Mouse (Mus musculus) mesoderm, embryonic 11.5 days (tissue): ENCODE measurements around the gene Pglyrp2.
A peak's percentile ranks its signal among the peaks of the same experiment; 100 is the strongest.

ENCODE experiments used
- DNase-seq: peaks from one replicate; pipeline ENCODE4 v3.0.0-alpha.2; 2012; ENCODE audit warnings: low read depth, low spot score

The Pglyrp2 gene

DNA sequence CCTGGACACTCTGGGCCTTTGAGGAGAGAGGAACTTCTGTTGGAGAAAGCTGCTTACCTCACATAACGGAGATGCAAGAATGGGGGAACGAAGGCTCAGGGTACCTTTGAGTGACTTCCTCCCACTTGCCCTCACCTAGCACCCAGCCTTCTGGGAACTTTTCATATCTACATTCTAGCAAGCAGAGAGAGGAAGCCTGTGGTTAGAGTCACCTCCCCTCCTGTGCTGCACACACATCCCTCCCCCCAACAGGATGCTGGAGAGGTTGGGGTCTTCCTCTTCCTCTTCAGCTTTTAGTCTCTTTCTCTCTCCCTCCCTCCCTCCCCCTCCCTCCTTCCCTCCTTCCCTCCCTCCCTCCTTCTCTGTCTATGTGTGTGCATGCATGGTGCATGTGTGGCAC, at the start of gene Pglyrp2:
Gene Pglyrp2 (minus strand): TSS at position 134 of the 400 bp plus-strand sequence.
- no peak for DNase-seq

DNA sequence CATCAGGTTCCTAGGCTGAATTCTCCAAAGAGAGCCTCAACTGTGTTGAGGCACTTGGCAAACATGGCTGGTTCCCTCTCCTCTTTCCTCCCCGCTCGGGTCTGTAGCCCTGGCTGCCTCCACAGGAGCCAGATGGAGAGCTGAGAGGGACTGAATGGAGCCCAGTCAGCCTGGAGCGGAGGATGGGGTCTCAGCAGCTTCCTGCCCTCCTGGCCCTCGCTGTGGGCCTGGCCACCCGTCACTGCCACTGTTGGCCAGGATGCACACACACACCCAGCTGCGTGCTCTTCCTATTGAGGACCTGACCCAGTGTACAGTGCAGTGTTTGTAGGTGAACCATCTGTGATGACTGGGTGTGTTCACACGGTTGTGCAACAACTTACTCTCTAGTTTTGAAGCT, 48.2 kb upstream of the Pglyrp2 start:
- no peak for DNase-seq

DNA sequence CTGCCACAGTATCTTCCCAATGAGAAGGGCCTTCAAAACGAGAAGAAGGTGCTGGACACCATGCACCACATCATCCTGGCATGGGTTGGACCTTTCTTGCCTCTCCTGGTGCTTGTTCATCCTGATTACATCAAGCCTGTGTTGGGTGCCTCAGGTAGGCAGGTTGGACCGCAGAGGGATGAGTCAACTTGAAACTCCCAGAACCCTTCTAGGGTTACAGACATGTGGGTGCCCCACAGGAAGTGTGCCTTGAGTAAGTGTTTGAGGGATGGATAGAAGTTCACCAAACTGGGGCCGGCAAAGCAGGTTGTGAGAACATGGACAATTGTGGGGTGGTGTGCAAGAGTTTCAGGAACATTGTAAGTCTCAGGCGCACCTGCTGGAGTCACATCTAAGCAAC, 46.8 kb upstream of the Pglyrp2 start:
- no peak for DNase-seq

DNA sequence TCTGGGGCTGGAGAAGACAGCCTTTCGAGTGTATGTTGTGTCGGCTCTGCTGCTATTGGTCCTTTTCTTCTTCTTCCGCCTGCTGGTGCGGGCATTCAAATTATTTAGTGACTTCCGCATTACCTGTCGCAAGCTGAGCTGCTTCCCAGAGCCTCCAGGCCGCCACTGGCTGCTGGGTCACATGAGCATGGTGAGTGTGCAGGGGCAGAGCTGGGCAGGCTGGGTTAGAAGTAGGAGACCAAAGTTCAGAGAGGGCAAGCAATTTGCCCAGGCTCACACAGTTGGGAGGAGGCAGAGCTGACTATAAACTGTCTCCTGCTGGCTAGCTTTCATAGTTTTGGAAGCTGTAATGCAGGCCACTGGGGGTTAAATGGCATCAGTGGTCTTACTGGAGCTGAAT, 44.5 kb upstream of the Pglyrp2 start:
- DNase-seq, result no peak

DNA sequence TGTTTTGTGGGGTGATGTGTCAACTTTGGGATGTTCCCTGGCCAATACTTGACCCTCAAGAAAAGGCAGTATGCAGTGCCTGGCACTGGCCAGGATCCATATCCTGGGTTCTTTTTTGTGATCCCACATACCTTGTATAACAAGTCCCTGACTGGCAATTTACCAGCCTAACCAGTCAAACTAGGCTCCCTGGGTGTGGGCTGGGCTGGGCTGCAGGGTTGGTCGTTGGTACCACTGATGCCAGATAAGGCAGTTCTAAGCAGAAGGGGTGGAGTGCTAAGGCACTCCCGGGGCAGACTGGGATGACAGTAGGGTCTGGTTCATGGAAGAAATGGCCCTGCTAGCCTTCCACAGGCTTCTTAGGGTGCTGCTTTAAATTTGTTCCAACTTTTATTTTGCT, 31.0 kb upstream of the Pglyrp2 start:
- no peak for DNase-seq

DNA sequence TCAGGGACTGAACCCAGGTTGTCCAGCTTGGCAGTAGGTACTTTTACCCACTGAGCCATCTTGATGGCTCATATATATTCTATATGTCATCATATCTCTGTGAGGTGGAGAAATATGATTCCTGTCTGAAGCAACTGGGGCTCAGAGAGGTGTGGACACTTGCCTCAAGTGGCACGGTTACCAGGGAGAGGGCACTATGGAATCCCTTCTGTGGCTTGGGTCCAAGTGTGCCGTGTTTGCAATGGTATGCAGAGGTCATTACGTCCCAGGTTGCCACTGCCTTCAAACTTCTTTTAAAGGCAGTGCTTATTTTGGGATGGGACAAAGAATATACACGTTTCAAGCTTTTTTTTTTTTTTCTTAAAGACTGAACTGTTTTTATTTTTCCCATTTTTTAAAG, 30.2 kb upstream of the Pglyrp2 start:
- no peak for DNase-seq

DNA sequence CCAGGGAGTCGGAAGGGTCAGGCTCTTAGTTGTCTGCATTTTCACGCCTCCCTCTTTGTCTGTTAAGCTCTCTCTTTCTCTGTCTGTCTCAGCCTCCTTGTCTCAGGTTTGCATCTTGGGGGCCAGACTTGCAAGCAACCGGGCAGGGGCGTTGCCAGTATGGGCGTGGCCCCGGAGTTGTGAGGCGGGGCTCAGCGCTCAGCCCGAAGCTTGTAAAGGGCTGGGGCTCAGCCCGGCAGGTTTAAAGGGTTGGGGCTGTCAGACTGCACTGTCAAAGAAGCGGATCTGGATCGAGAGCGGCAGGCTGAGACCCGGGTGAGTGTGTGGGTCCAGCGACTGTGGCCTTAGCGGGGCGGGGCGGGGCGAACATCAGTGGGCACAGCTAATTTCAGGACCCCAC, 28.5 kb upstream of the Pglyrp2 start, which contains the start of gene Cyp4f39:
Gene Cyp4f39 (plus strand): TSS at position 242 of the 400 bp plus-strand sequence.
- peak; percentile 37 for DNase-seq

DNA sequence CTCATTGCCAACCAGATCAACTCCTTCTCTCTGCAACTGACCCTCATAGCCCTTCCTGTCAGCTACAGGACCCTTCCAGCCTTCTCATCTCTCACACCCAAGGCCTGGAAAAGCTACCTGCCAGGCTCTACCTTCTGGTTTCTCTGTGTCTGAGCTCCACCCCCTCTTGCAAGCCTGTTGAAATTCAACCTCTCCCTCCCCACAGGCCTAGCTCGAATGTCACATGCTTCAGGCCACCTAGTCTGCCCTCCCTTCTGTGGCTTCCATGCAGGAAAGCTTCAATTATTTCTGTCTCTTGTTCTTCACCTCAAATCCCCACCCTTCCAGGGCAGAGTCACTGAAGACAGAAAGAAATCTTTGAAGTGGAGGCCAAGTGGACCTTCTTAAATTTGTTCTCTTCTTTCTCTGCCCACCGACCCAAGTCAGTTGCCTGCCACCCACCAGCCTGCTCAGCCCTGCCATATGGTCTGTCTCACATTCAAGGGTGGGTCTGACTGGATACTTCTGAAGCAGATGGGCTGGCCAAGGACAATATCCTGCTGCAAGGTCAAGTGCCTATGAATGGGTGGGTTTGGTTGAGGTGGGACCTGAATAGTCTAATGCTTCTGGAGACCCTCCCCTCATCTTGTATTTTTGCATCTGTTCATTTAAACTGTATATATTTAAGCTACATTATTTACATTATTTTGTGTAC, 27.0 kb upstream of the Pglyrp2 start:
- DNase-seq, result no peak

DNA sequence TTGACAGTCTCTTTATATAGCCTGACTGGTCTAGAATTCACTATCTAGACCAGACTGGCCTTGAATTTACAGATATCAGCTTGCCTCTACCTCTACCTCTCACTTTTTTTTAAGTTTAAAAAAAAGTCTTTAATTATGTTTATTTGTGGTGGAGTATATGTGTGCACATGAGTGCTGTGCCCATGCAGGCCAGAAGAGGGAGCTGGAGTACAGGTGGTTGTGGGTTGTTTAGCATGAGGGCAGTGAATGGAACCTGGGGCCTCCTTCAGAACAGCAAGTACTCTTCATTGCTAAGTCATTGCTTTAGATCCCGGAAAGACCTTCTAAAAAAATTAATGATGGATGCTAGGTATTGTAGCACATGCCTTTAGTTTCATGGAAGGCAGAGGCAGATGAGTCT, 25.1 kb upstream of the Pglyrp2 start:
- DNase-seq, result no peak

DNA sequence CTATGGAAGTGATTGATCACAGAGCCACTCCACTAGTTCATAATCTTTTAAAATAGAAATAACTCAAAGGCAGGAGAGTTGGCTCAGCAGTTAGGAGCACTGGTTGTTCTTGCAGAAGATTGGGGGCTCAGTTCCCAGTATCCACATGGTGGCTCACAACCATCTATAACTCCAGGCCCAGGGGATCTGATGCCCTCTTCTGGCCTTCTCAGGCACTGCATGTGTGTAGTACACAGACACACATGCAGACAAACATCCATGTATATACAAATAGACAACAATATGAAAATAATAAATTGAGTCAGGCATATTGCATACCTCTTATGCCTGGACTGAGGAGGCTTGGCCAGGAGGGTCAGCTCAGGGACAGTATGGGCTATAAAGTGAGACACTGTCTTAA, 23.2 kb upstream of the Pglyrp2 start:
- no peak for DNase-seq

DNA sequence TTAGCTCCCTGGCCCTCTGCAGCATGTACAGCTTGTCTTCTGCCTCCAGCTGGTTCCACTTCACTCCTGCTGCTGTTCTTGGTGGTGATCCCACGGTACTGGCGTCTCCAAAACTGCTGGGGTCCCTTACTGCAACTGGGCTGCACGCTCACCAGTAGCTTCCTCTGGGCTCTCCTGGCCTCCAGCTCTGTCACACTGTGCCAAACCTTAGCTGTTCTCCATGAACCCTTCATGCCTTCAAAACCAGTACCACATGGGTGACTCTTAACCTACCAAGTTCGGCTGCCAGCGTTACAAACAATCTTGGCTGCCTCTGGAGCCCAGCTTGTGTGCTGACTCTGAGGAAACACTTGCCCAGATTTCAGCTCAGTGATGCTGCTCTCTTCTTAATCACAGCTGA, 21.0 kb upstream of the Pglyrp2 start:
- DNase-seq, result no peak

DNA sequence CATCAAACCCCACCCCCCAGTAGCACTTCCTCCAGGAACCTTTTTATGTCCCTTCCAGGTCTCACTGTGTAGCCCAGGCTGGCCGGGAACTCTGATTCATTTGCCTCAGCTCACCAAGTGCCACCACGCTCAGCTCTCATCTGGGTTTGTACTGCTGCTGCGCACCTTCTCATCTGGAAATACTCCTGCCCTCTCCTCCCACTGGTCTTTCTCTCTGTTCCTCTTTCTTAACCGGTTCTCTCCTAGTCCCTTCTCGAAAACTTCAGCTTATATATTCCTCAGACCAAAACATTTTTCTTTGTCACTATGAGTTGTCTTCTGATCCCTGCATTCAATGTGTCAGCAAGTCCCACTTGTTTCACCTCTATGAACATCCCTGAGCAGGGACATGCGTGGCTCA, 19.3 kb upstream of the Pglyrp2 start:
- no peak for DNase-seq

DNA sequence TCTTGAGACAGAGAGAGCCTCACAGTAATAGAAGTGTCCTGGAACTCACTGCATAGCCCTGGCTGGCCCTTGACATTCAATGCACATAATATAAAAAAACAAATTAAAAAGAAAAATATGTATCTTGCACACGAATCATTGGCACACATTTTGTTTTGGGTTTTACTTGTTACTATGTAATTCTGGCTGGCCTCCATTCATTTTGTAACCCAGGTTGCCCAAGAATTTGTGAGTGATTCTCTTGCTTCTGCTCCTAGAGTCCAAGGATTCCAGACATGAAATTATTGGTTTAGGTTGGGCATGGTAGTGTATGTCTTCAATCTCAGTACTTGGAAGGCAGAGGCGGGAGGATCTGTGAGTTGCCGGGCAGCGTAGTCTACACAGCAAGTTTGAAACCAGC, 13.1 kb upstream of the Pglyrp2 start:
- no peak for DNase-seq

DNA sequence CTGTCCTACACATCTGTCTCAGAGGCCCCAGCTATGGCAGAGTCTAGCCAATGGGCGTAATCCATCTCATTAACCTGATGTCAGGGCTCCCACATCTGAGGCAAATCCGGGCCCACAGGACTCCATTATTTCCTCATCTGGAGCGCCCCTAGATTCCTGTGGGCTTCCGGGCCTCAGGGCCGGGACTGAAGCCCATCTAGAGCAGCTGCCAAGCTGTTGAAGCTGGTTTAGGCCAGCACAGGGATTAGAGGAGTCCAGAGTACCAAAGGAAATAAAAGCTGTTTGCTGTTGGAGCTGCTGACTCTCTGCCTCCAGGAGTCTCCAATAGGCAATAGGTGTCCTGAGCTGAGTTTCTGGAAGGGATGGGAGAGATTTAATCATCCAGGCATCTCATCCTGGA, 11.2 kb upstream of the Pglyrp2 start:
- DNase-seq, result no peak

DNA sequence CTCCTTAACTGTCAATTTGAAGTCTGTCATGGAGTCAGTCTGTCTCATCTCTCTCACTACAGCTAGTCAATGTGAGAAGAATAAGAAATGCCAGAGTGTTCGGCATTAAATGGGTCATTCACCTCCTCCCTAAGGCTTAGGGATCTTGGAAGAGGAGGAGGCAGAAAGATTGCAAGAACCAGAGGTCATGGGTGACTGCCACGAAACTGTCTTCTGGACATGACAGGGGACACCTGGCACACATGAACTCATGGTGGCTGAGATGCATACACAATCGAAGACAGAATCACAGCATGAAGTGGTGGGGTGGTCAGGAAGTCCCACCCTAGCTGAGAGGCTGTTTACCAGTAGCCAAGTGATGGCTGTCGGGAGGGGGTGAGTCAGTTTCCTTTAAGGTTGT, 10.4 kb upstream of the Pglyrp2 start:
- DNase-seq, result no peak

DNA sequence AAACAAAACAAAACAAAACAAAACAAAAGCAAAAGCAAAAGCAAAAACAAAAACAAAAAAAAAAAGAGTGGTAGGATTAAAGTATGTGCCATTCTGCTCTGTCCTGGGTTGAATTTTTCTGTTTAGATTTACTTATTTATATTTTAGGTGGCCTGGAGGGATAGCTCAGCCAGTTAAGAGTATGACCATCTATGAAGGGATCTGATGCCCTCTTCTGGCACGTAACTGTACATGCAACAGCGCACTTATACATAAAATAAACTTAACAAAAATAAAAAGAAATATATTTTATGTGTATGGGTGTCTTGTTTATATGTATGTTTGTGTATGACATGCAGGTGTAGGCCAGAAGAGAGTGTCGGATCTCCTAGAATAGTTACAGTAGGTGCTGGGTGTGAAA, 8.0 kb upstream of the Pglyrp2 start:
- DNase-seq, result peak; percentile 30

DNA sequence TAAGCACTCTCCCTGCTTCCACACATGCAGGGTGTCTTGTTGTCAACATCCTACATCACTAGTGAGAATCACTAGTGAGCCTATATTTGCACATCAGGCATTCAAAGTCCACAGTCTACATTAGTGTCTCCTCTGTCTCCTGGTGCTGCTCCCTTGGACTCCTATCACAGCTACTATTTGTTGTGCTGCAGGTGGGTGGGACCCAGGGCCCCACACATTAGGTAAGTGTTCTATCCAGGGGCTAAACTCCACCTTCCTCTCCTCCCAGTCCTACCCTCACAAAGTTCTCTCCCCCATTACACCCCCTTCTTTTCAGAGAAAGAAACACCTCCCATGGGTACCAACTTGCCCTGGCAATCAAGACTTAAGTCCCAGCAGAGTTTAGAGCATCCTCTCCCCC, 2.6 kb upstream of the Pglyrp2 start:
- DNase-seq, result no peak

DNA sequence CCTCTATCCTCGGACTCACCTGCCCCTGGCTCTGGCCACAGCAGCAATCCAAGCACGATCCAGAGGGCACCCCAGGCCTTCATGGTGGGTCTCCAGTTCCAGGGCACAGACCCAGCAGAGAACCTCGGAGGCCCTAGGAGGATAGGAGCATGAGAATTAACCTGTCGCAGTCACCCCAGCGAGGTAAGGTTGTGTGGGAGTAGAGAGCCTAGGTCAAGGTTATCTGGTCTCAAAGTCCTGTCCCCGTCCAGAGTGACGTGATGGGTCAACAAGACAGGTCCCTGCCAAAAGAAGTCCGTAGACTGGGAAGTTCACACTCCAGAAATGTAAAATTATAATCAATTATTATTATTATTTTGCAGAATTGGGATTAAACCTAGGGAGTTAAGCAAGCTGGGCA, 3.2 kb downstream of the Pglyrp2 start:
- DNase-seq, result no peak

DNA sequence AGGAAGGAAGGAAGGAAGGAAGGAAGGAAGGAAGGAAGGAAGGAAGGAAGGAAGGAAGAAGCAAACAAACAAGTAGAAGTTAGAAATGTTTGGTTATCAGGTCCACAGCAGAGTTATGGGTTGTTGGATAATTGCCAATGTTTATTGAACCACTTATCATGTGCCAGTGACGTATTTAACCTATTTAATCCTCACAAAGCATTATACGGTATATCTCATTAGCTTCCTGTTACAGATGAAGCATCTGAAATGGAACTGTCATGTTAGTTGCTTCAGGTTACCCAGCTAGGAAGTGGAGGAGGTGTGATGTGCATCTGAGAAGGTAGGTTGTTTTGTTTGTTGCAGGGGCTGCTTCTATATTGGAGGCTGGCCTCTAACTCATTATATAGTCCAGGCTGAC, 4.0 kb downstream of the Pglyrp2 start:
- no peak for DNase-seq

DNA sequence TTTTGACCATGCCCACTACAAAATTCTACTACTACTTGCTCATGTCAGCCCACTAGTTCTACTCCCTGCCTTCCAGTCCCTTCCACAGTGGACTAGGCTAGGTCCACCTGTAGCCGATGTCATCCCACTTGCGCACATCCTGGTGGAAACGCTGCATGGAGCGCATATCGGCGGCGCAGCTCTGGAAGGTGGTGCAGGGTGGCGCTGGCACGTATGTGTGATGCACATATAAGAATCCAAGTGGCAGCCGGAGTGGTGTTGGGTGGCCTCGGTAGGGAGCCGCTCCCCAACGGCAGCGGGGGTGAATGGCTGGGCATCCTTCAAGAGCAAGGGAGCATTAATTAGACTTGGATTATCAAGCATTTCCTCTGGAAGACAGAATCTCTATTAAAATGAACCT, 7.2 kb downstream of the Pglyrp2 start:
- no peak for DNase-seq

DNA sequence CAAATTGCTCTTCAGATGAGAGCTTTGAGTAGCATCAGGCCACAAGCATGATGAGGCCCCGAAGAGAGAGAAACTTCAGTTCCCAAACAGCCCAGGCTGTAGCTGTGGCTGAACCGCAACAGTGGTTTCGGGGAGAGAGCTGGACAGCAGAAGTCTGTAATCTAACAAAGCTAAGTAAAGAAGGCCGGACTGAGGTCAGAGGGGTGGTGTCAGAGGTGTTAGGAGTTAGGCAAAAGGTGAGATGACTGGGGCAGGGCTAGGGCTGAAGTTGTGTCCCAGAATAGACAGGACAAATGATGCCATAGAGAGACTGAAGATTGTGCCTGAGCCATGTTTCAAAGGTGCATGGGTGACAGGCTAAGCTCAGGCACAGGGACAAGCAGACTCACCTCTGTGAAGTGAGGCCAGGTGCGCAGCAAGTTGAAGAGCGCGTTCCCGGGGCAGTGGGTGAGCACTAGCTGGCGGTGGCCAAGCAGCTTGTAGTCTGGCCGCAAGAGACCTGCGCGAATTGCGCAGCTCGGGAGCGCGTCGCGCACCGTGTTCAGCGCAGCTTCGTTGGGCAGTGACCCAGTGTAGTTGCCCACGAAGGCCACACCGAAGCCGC, 8.4 kb downstream of the Pglyrp2 start:
- no peak for DNase-seq

DNA sequence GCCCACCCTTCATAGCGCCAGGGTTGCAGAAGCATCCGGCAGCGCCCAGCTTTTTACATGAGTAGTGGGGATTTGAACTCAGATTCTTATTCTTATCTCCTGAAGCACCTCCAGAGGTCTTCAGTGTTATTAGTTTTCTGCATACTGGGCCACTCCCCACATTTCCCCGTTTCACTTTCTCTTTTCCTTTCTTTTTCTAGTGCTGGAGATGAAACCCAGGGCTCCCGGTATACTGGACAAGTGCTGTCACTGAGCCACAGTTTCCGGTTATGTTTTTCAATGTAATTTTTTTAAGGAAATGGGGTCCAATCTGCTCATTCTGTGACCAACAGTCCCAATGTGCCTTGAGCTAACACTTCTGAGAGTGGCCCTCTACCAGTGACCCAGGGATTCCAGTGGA, 12.1 kb downstream of the Pglyrp2 start:
- DNase-seq, result no peak

DNA sequence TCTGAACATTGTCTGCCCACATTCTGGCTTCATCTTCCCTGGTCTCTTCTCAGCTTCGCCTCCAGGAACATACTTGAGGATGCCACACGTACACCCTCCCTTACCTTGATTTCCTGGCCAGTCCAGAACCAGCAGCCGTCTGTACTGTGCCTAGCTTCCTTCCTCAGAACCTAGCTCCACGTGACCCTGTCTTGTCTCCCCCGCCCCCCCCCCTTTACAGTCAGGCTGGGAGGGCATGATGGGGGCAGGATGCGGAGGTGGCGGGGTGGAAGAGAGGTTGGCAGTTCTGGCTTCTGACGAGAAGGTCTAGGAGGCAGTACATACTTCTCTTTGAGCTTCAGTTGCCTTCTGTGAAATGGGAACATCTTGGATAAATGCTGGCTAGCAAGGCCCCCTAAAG, 20.6 kb downstream of the Pglyrp2 start, which contains the start of gene Rasal3:
Gene Rasal3 (minus strand): TSS at position 167 of the 400 bp plus-strand sequence.
- DNase-seq, result no peak

DNA sequence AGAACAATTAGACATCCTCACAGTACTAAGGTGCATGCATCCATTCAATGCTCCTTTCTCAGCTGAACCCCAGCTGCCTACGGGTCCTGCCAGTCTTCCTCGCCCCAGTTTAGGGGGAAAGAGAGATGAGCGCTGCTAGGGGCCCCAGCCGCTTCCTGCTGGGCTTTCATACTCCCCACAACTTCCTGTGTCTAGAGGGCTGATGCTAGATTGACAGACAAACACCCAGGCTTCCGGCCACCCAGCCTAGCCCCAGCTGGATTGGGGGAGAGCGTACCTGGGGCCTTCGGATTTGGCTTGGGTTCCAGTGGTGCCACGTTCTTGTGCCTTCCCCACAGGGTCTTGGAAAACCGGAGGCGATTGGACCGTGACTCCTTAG, 21.2 kb downstream of the Pglyrp2 start:
- no peak for DNase-seq
